Mouse (Mus musculus): ENCODE data around the gene Sypl.

- no peak for TF ChIP-seq CTCF (IDR thresholded peaks at IDR 0.05; ENCODE audit: borderline replicate concordance, insufficient read depth, low read depth, low read length)
- TF ChIP-seq POLR2A (IDR thresholded peaks at IDR 0.05; ENCODE audit: borderline replicate concordance, insufficient read depth, low read length) = no peak
Observed at GRCm38 (mm10) chr12:32912772-32913171, 40.9 kb upstream of the Sypl start.
